Mouse (Mus musculus): ENCODE measurements around the gene Olfr625-ps1. TPM values are rescaled to one million over a fixed set of nuclear protein-coding genes. Genes with fewer than 3 reads are reported as not detected.

Olfr625-ps1 gene
- polyA plus RNA-seq, 1 experiment from 2014 or later, result not detected

Other genes with a start within 250 kb of the Olfr625-ps1 start
- not detected in 2 replicates for gene Olfr605, start 237.3 kb upstream of the Olfr625-ps1 start, polyA plus RNA-seq (2015; fragmentation: Nextera tagmentation; extraction: Ambion mirVana)
- not detected in 2 replicates for gene Olfr606, start 233.7 kb upstream of the Olfr625-ps1 start, polyA plus RNA-seq (2015; fragmentation: Nextera tagmentation; extraction: Ambion mirVana)
- not detected in 2 replicates for gene Olfr607, start 218.6 kb upstream of the Olfr625-ps1 start, polyA plus RNA-seq (2015; fragmentation: Nextera tagmentation; extraction: Ambion mirVana)
- gene Olfr608, start 212.8 kb upstream of the Olfr625-ps1 start, polyA plus RNA-seq (2015; fragmentation: Nextera tagmentation; extraction: Ambion mirVana), result not detected in 2 replicates
- not detected in 2 replicates for gene Olfr609, start 184.7 kb upstream of the Olfr625-ps1 start, polyA plus RNA-seq (2015; fragmentation: Nextera tagmentation; extraction: Ambion mirVana)
- gene Olfr610, start 170.6 kb upstream of the Olfr625-ps1 start, polyA plus RNA-seq (2015; fragmentation: Nextera tagmentation; extraction: Ambion mirVana), result not detected in 2 replicates
- not detected in 2 replicates for gene Olfr611, start 161.9 kb upstream of the Olfr625-ps1 start, polyA plus RNA-seq (2015; fragmentation: Nextera tagmentation; extraction: Ambion mirVana)
- not detected in 2 replicates for gene Olfr612, start 140.0 kb upstream of the Olfr625-ps1 start, polyA plus RNA-seq (2015; fragmentation: Nextera tagmentation; extraction: Ambion mirVana)
- gene Olfr613, start 134.6 kb upstream of the Olfr625-ps1 start, polyA plus RNA-seq (2015; fragmentation: Nextera tagmentation; extraction: Ambion mirVana), result not detected in 2 replicates
- gene Olfr615, start 126.6 kb upstream of the Olfr625-ps1 start, polyA plus RNA-seq (2015; fragmentation: Nextera tagmentation; extraction: Ambion mirVana), result not detected in 2 replicates
- not detected in 2 replicates for gene Olfr616, start 113.6 kb upstream of the Olfr625-ps1 start, polyA plus RNA-seq (2015; fragmentation: Nextera tagmentation; extraction: Ambion mirVana)
- gene Olfr617, start 109.7 kb upstream of the Olfr625-ps1 start, polyA plus RNA-seq (2015; fragmentation: Nextera tagmentation; extraction: Ambion mirVana), result not detected in 2 replicates
- gene Olfr618, start 92.6 kb upstream of the Olfr625-ps1 start, polyA plus RNA-seq (2015; fragmentation: Nextera tagmentation; extraction: Ambion mirVana), result not detected in 2 replicates
- gene Olfr619, start 82.1 kb upstream of the Olfr625-ps1 start, polyA plus RNA-seq (2015; fragmentation: Nextera tagmentation; extraction: Ambion mirVana), result not detected in 2 replicates
- gene Olfr620, start 70.2 kb upstream of the Olfr625-ps1 start, polyA plus RNA-seq (2015; fragmentation: Nextera tagmentation; extraction: Ambion mirVana), result not detected in 2 replicates
- gene Olfr622, start 40.0 kb upstream of the Olfr625-ps1 start, polyA plus RNA-seq (2015; fragmentation: Nextera tagmentation; extraction: Ambion mirVana), result not detected in 2 replicates
- not detected in 2 replicates for gene Olfr623, start 19.0 kb upstream of the Olfr625-ps1 start, polyA plus RNA-seq (2015; fragmentation: Nextera tagmentation; extraction: Ambion mirVana)
- gene Olfr624, start 11.5 kb upstream of the Olfr625-ps1 start, polyA plus RNA-seq (2015; fragmentation: Nextera tagmentation; extraction: Ambion mirVana), result 0.02 TPM in 1 of 2 replicates, not detected in the other
- gene Olfr243, start 32.0 kb downstream of the Olfr625-ps1 start, polyA plus RNA-seq (2015; fragmentation: Nextera tagmentation; extraction: Ambion mirVana), result not detected in 2 replicates
- gene Olfr628, start 47.7 kb downstream of the Olfr625-ps1 start, polyA plus RNA-seq (2015; fragmentation: Nextera tagmentation; extraction: Ambion mirVana), result not detected in 2 replicates
- gene Olfr629, start 62.2 kb downstream of the Olfr625-ps1 start, polyA plus RNA-seq (2015; fragmentation: Nextera tagmentation; extraction: Ambion mirVana), result 0.08 and 0.17 TPM in 2 replicates
- gene Olfr630, start 74.6 kb downstream of the Olfr625-ps1 start, polyA plus RNA-seq (2015; fragmentation: Nextera tagmentation; extraction: Ambion mirVana), result not detected in 2 replicates
- gene Olfr69, start 88.9 kb downstream of the Olfr625-ps1 start, polyA plus RNA-seq (2015; fragmentation: Nextera tagmentation; extraction: Ambion mirVana), result not detected in 2 replicates
- not detected in 2 replicates for gene Olfr68, start 97.0 kb downstream of the Olfr625-ps1 start, polyA plus RNA-seq (2015; fragmentation: Nextera tagmentation; extraction: Ambion mirVana)
- gene Olfr67, start 109.1 kb downstream of the Olfr625-ps1 start, polyA plus RNA-seq (2015; fragmentation: Nextera tagmentation; extraction: Ambion mirVana), result not detected in 2 replicates
- gene Hbb-bt, start 131.3 kb downstream of the Olfr625-ps1 start, polyA plus RNA-seq (2015; fragmentation: Nextera tagmentation; extraction: Ambion mirVana), result 49,070 and 53,102 TPM in 2 replicates
- 91,050 and 104,119 TPM in 2 replicates for gene Hbb-bs, start 145.4 kb downstream of the Olfr625-ps1 start, polyA plus RNA-seq (2015; fragmentation: Nextera tagmentation; extraction: Ambion mirVana)
- 0.32 and 0.36 TPM in 2 replicates for gene Hbb-bh2, start 157.8 kb downstream of the Olfr625-ps1 start, polyA plus RNA-seq (2015; fragmentation: Nextera tagmentation; extraction: Ambion mirVana)
- 367 and 436 TPM in 2 replicates for gene Hbb-bh1, start 160.4 kb downstream of the Olfr625-ps1 start, polyA plus RNA-seq (2015; fragmentation: Nextera tagmentation; extraction: Ambion mirVana)
- gene Hbb-y, start 170.5 kb downstream of the Olfr625-ps1 start, polyA plus RNA-seq (2015; fragmentation: Nextera tagmentation; extraction: Ambion mirVana), result 3,309 and 4,306 TPM in 2 replicates
- not detected in 2 replicates for gene Olfr66, start 203.5 kb downstream of the Olfr625-ps1 start, polyA plus RNA-seq (2015; fragmentation: Nextera tagmentation; extraction: Ambion mirVana)
- gene Olfr64, start 211.8 kb downstream of the Olfr625-ps1 start, polyA plus RNA-seq (2015; fragmentation: Nextera tagmentation; extraction: Ambion mirVana), result not detected in 2 replicates
- gene Olfr65, start 220.8 kb downstream of the Olfr625-ps1 start, polyA plus RNA-seq (2015; fragmentation: Nextera tagmentation; extraction: Ambion mirVana), result not detected in 2 replicates
- gene Olfr631, start 246.1 kb downstream of the Olfr625-ps1 start, polyA plus RNA-seq (2015; fragmentation: Nextera tagmentation; extraction: Ambion mirVana), result 0.12 TPM in 1 of 2 replicates, not detected in the other

All from liver, embryonic 13.5 days (tissue).